Mouse (Mus musculus) limb, embryonic 15.5 days (tissue): Measurements from ENCODE around the gene Spsb2. TPM values are rescaled to one million over a fixed set of nuclear protein-coding genes. Genes with fewer than 3 reads are reported as not detected.
A peak's percentile ranks its signal among the peaks of the same experiment; 100 is the strongest.

Source experiments
- ATAC-seq: fragments of 200-750 bp; cut with Nextera tagmentation; 2 replicates; pipeline ENCODE4 v1.8.0; 2017; ENCODE audit warnings: low read depth, moderate TSS enrichment; ENCODE audit not compliant: insufficient number of reproducible peaks, low FRiP score, low TSS enrichment
- H3K27ac ChIP-seq: fragments of 300-500 bp; sonication (generic); 2 replicates; pipeline ENCODE4 v1.5.1; 2015; ENCODE audit warnings: moderate library complexity, mild to moderate bottlenecking, inconsistent platforms
- H3K27me3 ChIP-seq: fragments of 300-500 bp; sonication (generic); 2 replicates; pipeline ENCODE4 v1.6.1; 2015; ENCODE audit warnings: inconsistent platforms
- H3K36me3 ChIP-seq: fragments of 300-500 bp; sonication (generic); 2 replicates; pipeline ENCODE4 v1.6.1; 2015; ENCODE audit warnings: inconsistent platforms
- H3K4me1 ChIP-seq: fragments of 300-500 bp; sonication (generic); 2 replicates; pipeline ENCODE4 v1.6.1; 2015; ENCODE audit warnings: inconsistent platforms
- H3K4me2 ChIP-seq: fragments of 300-500 bp; sonication (generic); 2 replicates; pipeline ENCODE4 v1.6.1; 2015; ENCODE audit warnings: mild to moderate bottlenecking, inconsistent platforms
- H3K4me3 ChIP-seq: fragments of 300-500 bp; sonication (generic); 2 replicates; pipeline ENCODE4 v1.5.1; 2015; ENCODE audit warnings: mild to moderate bottlenecking, inconsistent platforms
- H3K9ac ChIP-seq: fragments of 300-500 bp; sonication (generic); 2 replicates; pipeline ENCODE4 v1.6.1; 2015; ENCODE audit warnings: inconsistent platforms
- H3K9me3 ChIP-seq: fragments of 300-500 bp; sonication (generic); 2 replicates; pipeline ENCODE4 v1.6.1; 2016; ENCODE audit warnings: inconsistent platforms
- WGBS: fragments of 180-500 bp; shearing (Covaris S2); methylation state at CpG from one replicate; pipeline ENCODE4 v1.1.7; 2015; 5-methylcytosine and 5-hydroxymethylcytosine counted together
- polyA plus RNA-seq: library from polyadenylated mRNA; unstranded; fragments of >200 nt; fragmentation: Nextera tagmentation; extraction: Ambion mirVana; gene quantifications from 2 replicates; pipeline ENCODE4 v1.2.1, GENCODE M21; 2015

Gene Spsb2
- polyA plus RNA-seq, 1 experiment from 2014 or later: 14.1 TPM

GRCm38 (mm10) chr6:124840241-124841167, 32.0 kb downstream of the Spsb2 start, which contains the start of gene Gnb3:
Gene Gnb3 (minus strand): TSS chr6:124840275.
- Histone ChIP-seq H3K9ac (no peak within 1 kb of the TSS), H3K4me1 (peaks cover 24% of the 10 kb centered on the region), H3K4me3 (no peak within 1 kb of the TSS), H3K27me3 (no peaks in the 10 kb centered on the region), H3K9me3 (no peaks in the 10 kb centered on the region), H3K36me3 (peaks cover 39% of the 10 kb centered on the region), H3K4me2 (no peak within 1 kb of the TSS), H3K27ac (no peak within 1 kb of the TSS; the same call in 1 of the 2 replicates)
- WGBS: 32% methylated on average over 15 of the region's 15 CpGs
- ATAC-seq: no peak

- Histone ChIP-seq H3K9me3 (no peaks in the 10 kb centered on the region), H3K4me2 (no peak overlapping the region), H3K36me3 (peaks cover 72% of the 10 kb centered on the region), H3K9ac (no peak overlapping the region), H3K4me1 (peaks cover 2% of the 10 kb centered on the region; the same call in 1 of the 2 replicates), H3K4me3 (no peak overlapping the region), H3K27me3 (no peaks in the 10 kb centered on the region), H3K27ac (no peak overlapping the region)
- 12% methylated on average over 9 of the region's 9 CpGs for WGBS
- peak; percentile 71; the same call in 1 of the 2 replicates for ATAC-seq
Observed at GRCm38 (mm10) chr6:124847305-124847704, 38.8 kb downstream of the Spsb2 start.

- WGBS: 47% methylated on average over 8 of the region's 8 CpGs
Observed at GRCm38 (mm10) chr6:124850535-124850934, 42.1 kb downstream of the Spsb2 start.

GRCm38 (mm10) chr6:124854647-124855046, 46.2 kb downstream of the Spsb2 start:
- 67% methylated on average over 12 of the region's 12 CpGs for WGBS
- no peak for ATAC-seq
- H3K27ac ChIP-seq: 0 out of 2 replicates have a peak overlapping the region, but pooled peaks have one; percentile 24
- no peak overlapping the region for H3K9ac ChIP-seq
- peaks cover 37% of the 10 kb centered on the region for H3K4me1 ChIP-seq
- H3K4me3 ChIP-seq: no peak overlapping the region
- H3K4me2 ChIP-seq: no peak overlapping the region
- H3K36me3 ChIP-seq: peaks cover 41% of the 10 kb centered on the region
- no peaks in the 10 kb centered on the region for H3K9me3 ChIP-seq
- H3K27me3 ChIP-seq: no peaks in the 10 kb centered on the region

More at GRCm38 (mm10) chr6:124850535-124850934, 42.1 kb downstream of the Spsb2 start:
- Histone ChIP-seq H3K9me3 (no peaks in the 10 kb centered on the region), H3K27ac (no peak overlapping the region), H3K4me2 (no peak overlapping the region), H3K36me3 (peaks cover 67% of the 10 kb centered on the region), H3K4me1 (peaks cover 11% of the 10 kb centered on the region), H3K9ac (no peak overlapping the region), H3K27me3 (no peaks in the 10 kb centered on the region), H3K4me3 (no peak overlapping the region)
- ATAC-seq: no peak

GRCm38 (mm10) chr6:124856321-124856720, 47.9 kb downstream of the Spsb2 start:
- peak overlapping the region; percentile 93 for H3K9ac ChIP-seq
- no peaks in the 10 kb centered on the region for H3K27me3 ChIP-seq
- ATAC-seq: peak; percentile 66
- peak overlapping the region; percentile 87 for H3K4me3 ChIP-seq
- H3K36me3 ChIP-seq: peaks cover 32% of the 10 kb centered on the region
- peaks cover 48% of the 10 kb centered on the region for H3K4me1 ChIP-seq
- H3K9me3 ChIP-seq: no peaks in the 10 kb centered on the region
- 6% methylated on average over 13 of the region's 14 CpGs for WGBS
- peak overlapping the region; percentile 99 for H3K27ac ChIP-seq
- peak overlapping the region; percentile 69 for H3K4me2 ChIP-seq

- Histone ChIP-seq H3K4me2 (peak within 1 kb of the TSS; percentile 69), H3K4me3 (peak within 1 kb of the TSS; percentile 87), H3K9me3 (no peaks in the 10 kb centered on the region), H3K27me3 (no peaks in the 10 kb centered on the region), H3K9ac (peak within 1 kb of the TSS; percentile 93), H3K36me3 (peaks cover 25% of the 10 kb centered on the region), H3K4me1 (peaks cover 56% of the 10 kb centered on the region), H3K27ac (peak within 1 kb of the TSS; percentile 99)
- ATAC-seq: peak; percentile 83
- WGBS: under 1% methylated on average over 84 of the region's 86 CpGs
Observed at GRCm38 (mm10) chr6:124856916-124857839, 48.7 kb downstream of the Spsb2 start, which contains the start of gene P3h3. Gene P3h3 (minus strand): TSS chr6:124857752.

- no peaks in the 10 kb centered on the region for H3K27me3 ChIP-seq
- WGBS: 21% methylated on average over 26 of the region's 26 CpGs
- peak overlapping the region; percentile 69 for H3K4me2 ChIP-seq
- no peak for ATAC-seq
- peaks cover 17% of the 10 kb centered on the region for H3K36me3 ChIP-seq
- peaks cover 63% of the 10 kb centered on the region for H3K4me1 ChIP-seq
- H3K9me3 ChIP-seq: no peaks in the 10 kb centered on the region
- peak overlapping the region; percentile 99 for H3K27ac ChIP-seq
- peak overlapping the region; percentile 87 for H3K4me3 ChIP-seq
- peak overlapping the region; percentile 8; the same call in 1 of the 2 replicates for H3K9ac ChIP-seq
Observed at GRCm38 (mm10) chr6:124857840-124858530, 49.5 kb downstream of the Spsb2 start.

- WGBS: 74% methylated on average over 27 of the region's 28 CpGs
- Histone ChIP-seq H3K9ac (no peak overlapping the region), H3K4me2 (peak overlapping the region; percentile 69), H3K4me3 (peak overlapping the region; percentile 87), H3K27ac (no peak overlapping the region), H3K4me1 (peaks cover 71% of the 10 kb centered on the region), H3K27me3 (no peaks in the 10 kb centered on the region), H3K36me3 (peaks cover 10% of the 10 kb centered on the region; the same call in 1 of the 2 replicates), H3K9me3 (no peaks in the 10 kb centered on the region)
- no peak for ATAC-seq
Observed at GRCm38 (mm10) chr6:124858561-124859318, 50.3 kb downstream of the Spsb2 start.

- Histone ChIP-seq H3K4me3 (no peak overlapping the region), H3K27ac (peak overlapping the region; percentile 27; the same call in 1 of the 2 replicates), H3K9me3 (no peaks in the 10 kb centered on the region), H3K36me3 (peaks cover 3% of the 10 kb centered on the region; the same call in 1 of the 2 replicates), H3K27me3 (no peaks in the 10 kb centered on the region), H3K9ac (peak overlapping the region; percentile 10; the same call in 1 of the 2 replicates), H3K4me2 (0 out of 2 replicates have a peak overlapping the region, but pooled peaks have one; percentile 12), H3K4me1 (peaks cover 75% of the 10 kb centered on the region)
- 9% methylated on average over 12 of the region's 12 CpGs for WGBS
- no peak for ATAC-seq
Observed at GRCm38 (mm10) chr6:124859725-124860124, 51.3 kb downstream of the Spsb2 start.
